Mouse (Mus musculus) forebrain, embryonic 14.5 days (tissue): Measurements from ENCODE around the gene Agbl1. TPM values are rescaled to one million over a fixed set of nuclear protein-coding genes. Genes with fewer than 3 reads are reported as not detected.

ENCODE experiments used
- ATAC-seq: fragments of 200-750 bp; cut with Nextera tagmentation; 2 replicates; pipeline ENCODE4 v1.8.0; 2017; ENCODE audit warnings: mild to moderate bottlenecking, moderate library complexity
- DNase-seq: peaks from one replicate; pipeline ENCODE4 v3.0.0-alpha.2; 2015; ENCODE audit warnings: low spot score
- H3K27ac ChIP-seq: fragments of 300-500 bp; sonication (generic); 2 replicates; pipeline ENCODE4 v1.5.1; 2014; ENCODE audit warnings: low read depth, mild to moderate bottlenecking, control low read depth, low read length, moderate library complexity
- H3K27me3 ChIP-seq: fragments of 300-500 bp; sonication (generic); replicated peaks from 2 replicates; pipeline ENCODE4 v1.6.1; 2014; ENCODE audit warnings: low read length, control low read depth, mixed read lengths; ENCODE audit not compliant: control insufficient read depth, insufficient read depth
- H3K36me3 ChIP-seq: fragments of 300-500 bp; sonication (generic); 2 replicates; pipeline ENCODE4 v1.6.1; 2014; ENCODE audit warnings: low read length, control low read depth; ENCODE audit not compliant: control insufficient read depth, insufficient read depth
- H3K4me1 ChIP-seq: fragments of 300-500 bp; sonication (generic); 2 replicates; pipeline ENCODE4 v1.6.1; 2014; ENCODE audit warnings: antibody characterized with exemption, low read length, control low read depth; ENCODE audit not compliant: control insufficient read depth, insufficient read depth
- H3K4me2 ChIP-seq: fragments of 300-500 bp; sonication (generic); 2 replicates; pipeline ENCODE4 v1.6.1; 2014; ENCODE audit warnings: mild to moderate bottlenecking, control low read depth, low read length
- H3K4me3 ChIP-seq: fragments of 300-500 bp; sonication (generic); 2 replicates; pipeline ENCODE4 v1.5.1; 2014; ENCODE audit warnings: low read depth, low read length, control low read depth
- H3K9ac ChIP-seq: fragments of 300-500 bp; sonication (generic); 2 replicates; pipeline ENCODE4 v1.6.1; 2014; ENCODE audit warnings: mild to moderate bottlenecking, low read length, control low read depth, moderate library complexity
- H3K9me3 ChIP-seq: fragments of 300-500 bp; sonication (generic); replicated peaks from 2 replicates; pipeline ENCODE4 v1.6.1; 2016; ENCODE audit warnings: low read length, control low read depth, mixed read lengths; ENCODE audit not compliant: control insufficient read depth
- WGBS: fragments of 180-500 bp; shearing (Covaris S2); extraction: QIAGEN DNeasy Blood & Tissue Kit; methylation state at CpG from one replicate; pipeline ENCODE4 v1.1.7; 2014; 5-methylcytosine and 5-hydroxymethylcytosine counted together
- polyA plus RNA-seq: library from polyadenylated mRNA; unstranded; fragments of >200 nt; fragmentation: Nextera tagmentation; extraction: Ambion mirVana; gene quantifications from 2 replicates; pipeline ENCODE4 v1.2.1, GENCODE M21; 2014

Agbl1 gene
- polyA plus RNA-seq, 1 experiment from 2014 or later = 0.09 TPM

GRCm38 (mm10) chr7:76354510-76354909, 124.8 kb downstream of the Agbl1 start:
- ATAC-seq (peak; percentile 23; the same call in 1 of the 2 replicates), DNase-seq (peak; percentile 90)
- no peaks in the 10 kb centered on the region for H3K36me3 ChIP-seq
- H3K27ac ChIP-seq = no peak overlapping the region
- no peaks in the 10 kb centered on the region for H3K4me1 ChIP-seq
- H3K9ac ChIP-seq = no peak overlapping the region
- no peak overlapping the region for H3K4me3 ChIP-seq
- 17% methylated on average over 3 of the region's 3 CpGs for WGBS
- H3K27me3 ChIP-seq = no peaks in the 10 kb centered on the region
- no peak overlapping the region for H3K4me2 ChIP-seq
- no peaks in the 10 kb centered on the region for H3K9me3 ChIP-seq

GRCm38 (mm10) chr7:76371269-76371668, 141.6 kb downstream of the Agbl1 start:
- 46% methylated on average over 4 of the region's 4 CpGs for WGBS

GRCm38 (mm10) chr7:76379493-76379892, 149.8 kb downstream of the Agbl1 start:
- 89% methylated on average over 3 of the region's 3 CpGs for WGBS
- DNase-seq (peak; percentile 27), ATAC-seq (no peak)
- H3K4me1 ChIP-seq = no peaks in the 10 kb centered on the region
- H3K4me2 ChIP-seq = no peak overlapping the region
- H3K4me3 ChIP-seq = no peak overlapping the region
- H3K27ac ChIP-seq = no peak overlapping the region
- H3K9me3 ChIP-seq = no peaks in the 10 kb centered on the region
- H3K36me3 ChIP-seq = no peaks in the 10 kb centered on the region
- no peaks in the 10 kb centered on the region for H3K27me3 ChIP-seq
- H3K9ac ChIP-seq = no peak overlapping the region

More at GRCm38 (mm10) chr7:76371269-76371668, 141.6 kb downstream of the Agbl1 start:
- Histone ChIP-seq H3K4me1 (no peaks in the 10 kb centered on the region), H3K27me3 (no peaks in the 10 kb centered on the region), H3K9me3 (no peaks in the 10 kb centered on the region), H3K36me3 (no peaks in the 10 kb centered on the region), H3K4me2 (no peak overlapping the region), H3K27ac (no peak overlapping the region), H3K9ac (no peak overlapping the region), H3K4me3 (no peak overlapping the region)
- ATAC-seq = no peak
- no peak for DNase-seq

GRCm38 (mm10) chr7:76381986-76382385, 152.3 kb downstream of the Agbl1 start:
- H3K4me2 ChIP-seq = no peak overlapping the region
- H3K36me3 ChIP-seq = no peaks in the 10 kb centered on the region
- H3K27me3 ChIP-seq = no peaks in the 10 kb centered on the region
- no peaks in the 10 kb centered on the region for H3K4me1 ChIP-seq
- 90% methylated on average over 2 of the region's 2 CpGs for WGBS
- no peak overlapping the region for H3K9ac ChIP-seq
- H3K9me3 ChIP-seq = no peaks in the 10 kb centered on the region
- H3K27ac ChIP-seq = no peak overlapping the region
- no peak overlapping the region for H3K4me3 ChIP-seq
- no peak for ATAC-seq
- DNase-seq = no peak

- Histone ChIP-seq H3K9me3 (no peaks in the 10 kb centered on the region), H3K27ac (no peak overlapping the region), H3K27me3 (no peaks in the 10 kb centered on the region), H3K4me3 (no peak overlapping the region), H3K9ac (no peak overlapping the region), H3K4me2 (no peak overlapping the region), H3K4me1 (peaks cover 11% of the 10 kb centered on the region; the same call in 1 of the 2 replicates), H3K36me3 (no peaks in the 10 kb centered on the region)
- WGBS = 84% methylated on average over 5 of the region's 5 CpGs
- DNase-seq (no peak), ATAC-seq (no peak)
These were observed 159.6 kb downstream of the Agbl1 start for GRCm38 (mm10) chr7:76389240-76389639.

- no peak overlapping the region for H3K4me3 ChIP-seq
- no peak overlapping the region for H3K9ac ChIP-seq
- 18% methylated on average over 15 of the region's 15 CpGs for WGBS
- peaks cover 11% of the 10 kb centered on the region; the same call in 1 of the 2 replicates for H3K4me1 ChIP-seq
- DNase-seq = peak; percentile 10
- peak overlapping the region; percentile 54 for H3K4me2 ChIP-seq
- H3K27me3 ChIP-seq = no peaks in the 10 kb centered on the region
- no peaks in the 10 kb centered on the region for H3K36me3 ChIP-seq
- peak overlapping the region; percentile 2; the same call in 1 of the 2 replicates for H3K27ac ChIP-seq
- H3K9me3 ChIP-seq = no peaks in the 10 kb centered on the region
- ATAC-seq = peak; percentile 83
These were observed 162.7 kb downstream of the Agbl1 start for GRCm38 (mm10) chr7:76392296-76392940.

- 2% methylated on average over 15 of the region's 15 CpGs for WGBS
- H3K4me1 ChIP-seq = peaks cover 11% of the 10 kb centered on the region; the same call in 1 of the 2 replicates
- H3K4me2 ChIP-seq = peak overlapping the region; percentile 54
- peak overlapping the region; percentile 23 for H3K4me3 ChIP-seq
- H3K27me3 ChIP-seq = no peaks in the 10 kb centered on the region
- no peaks in the 10 kb centered on the region for H3K36me3 ChIP-seq
- DNase-seq = peak; percentile 94
- peak; percentile 92 for ATAC-seq
- peak overlapping the region; percentile 40; the same call in 1 of the 2 replicates for H3K27ac ChIP-seq
- H3K9me3 ChIP-seq = no peaks in the 10 kb centered on the region
- H3K9ac ChIP-seq = peak overlapping the region; percentile 42; the same call in 1 of the 2 replicates
These were observed 163.5 kb downstream of the Agbl1 start for GRCm38 (mm10) chr7:76392941-76393817.

GRCm38 (mm10) chr7:76407930-76408557, 178.4 kb downstream of the Agbl1 start:
- no peak overlapping the region for H3K9ac ChIP-seq
- DNase-seq = no peak
- no peaks in the 10 kb centered on the region for H3K9me3 ChIP-seq
- H3K4me1 ChIP-seq = no peaks in the 10 kb centered on the region
- no peak overlapping the region for H3K4me3 ChIP-seq
- no peaks in the 10 kb centered on the region for H3K36me3 ChIP-seq
- no peak for ATAC-seq
- H3K4me2 ChIP-seq = no peak overlapping the region
- H3K27ac ChIP-seq = no peak overlapping the region
- 68% methylated on average over 4 of the region's 4 CpGs for WGBS
- H3K27me3 ChIP-seq = no peaks in the 10 kb centered on the region
